Mouse (Mus musculus): ENCODE measurements around the gene Uckl1.

Gene Uckl1

DNA sequence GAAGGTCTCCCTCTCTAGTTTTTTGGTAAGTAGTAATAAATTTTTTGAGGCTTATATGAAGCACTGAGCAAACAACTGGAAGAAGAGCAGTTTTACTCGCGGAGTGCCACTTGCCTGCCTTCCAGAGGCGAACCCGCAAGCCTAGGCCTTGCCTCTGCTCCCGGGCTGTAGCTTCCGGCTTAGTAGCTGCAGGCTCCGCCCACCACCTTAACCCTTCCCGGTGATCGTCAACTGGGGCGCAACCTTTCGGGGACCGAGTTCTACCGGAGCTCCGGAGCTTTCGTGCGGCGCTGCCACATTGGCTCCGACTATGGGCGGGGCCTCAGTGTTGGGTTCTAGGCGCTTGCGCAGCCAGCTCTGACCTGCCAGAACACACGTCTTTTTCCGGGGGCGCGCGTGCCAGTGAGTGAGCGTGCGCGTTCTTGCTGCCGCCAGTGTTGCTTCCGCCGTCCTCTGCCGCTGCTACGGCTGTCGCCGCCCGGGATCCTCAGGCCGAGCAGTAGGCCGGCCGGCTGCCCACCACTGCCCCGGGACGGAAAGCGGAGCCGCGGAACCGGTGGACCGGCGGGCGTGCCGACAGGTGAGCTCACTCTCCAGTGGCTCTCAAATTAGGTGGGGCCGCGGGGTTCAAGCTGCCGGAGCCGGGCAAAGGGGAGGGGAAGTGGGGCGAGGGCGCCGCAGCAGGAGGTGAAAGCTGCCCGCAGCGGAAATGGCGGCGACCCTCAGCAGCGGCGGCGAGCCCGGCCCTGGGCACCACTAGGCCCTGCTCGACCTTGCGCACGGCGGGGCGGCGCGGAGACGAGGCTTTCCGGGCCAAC lies 64.4 kb downstream of the Uckl1 start, which contains the start of gene Dnajc5:
Dnajc5 (plus strand) TSS at position 368 of the 818 bp plus-strand sequence.
- peak; percentile 98 for DNase-seq (ENCODE audit: low spot score)

DNA sequence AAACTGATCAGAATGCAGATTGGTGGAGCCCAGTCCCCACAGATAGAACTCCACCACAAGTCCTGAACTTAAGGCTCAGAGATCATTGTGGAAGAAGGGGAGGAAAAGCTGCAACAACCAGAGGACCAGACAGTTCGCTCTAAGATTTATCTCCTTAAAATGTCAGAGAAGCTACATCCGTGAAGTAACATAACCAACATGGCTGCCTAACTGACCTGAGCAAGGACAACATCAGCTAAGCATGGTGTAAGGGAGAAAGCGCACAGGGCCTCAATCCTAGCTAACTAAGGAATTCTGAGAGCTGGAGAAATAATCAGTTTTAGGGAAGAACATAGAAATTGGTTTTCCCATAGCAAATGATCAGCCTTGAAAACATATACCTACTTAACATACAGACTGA lies 65.5 kb downstream of the Uckl1 start:
- peak; percentile 15 for DNase-seq (ENCODE audit: low spot score)
